Mouse (Mus musculus) lung, postnatal 0 days (tissue): Measurements from ENCODE around the gene Lats2.

ENCODE experiments used
- CTCF ChIP-seq: IDR thresholded peaks from 2 replicates; pipeline ENCODE4 v1.5.1; 2016; ENCODE audit warnings: antibody characterized with exemption, mild to moderate bottlenecking
- EP300 ChIP-seq: IDR thresholded peaks from 2 replicates; pipeline ENCODE4 v1.6.1; 2016; ENCODE audit warnings: antibody characterized with exemption, mild to moderate bottlenecking, control low read depth

- TF ChIP-seq CTCF (no peak), EP300 (no peak)
Observed at GRCm38 (mm10) chr14:57699461-57699970, 58.7 kb downstream of the Lats2 start.
